Mouse (Mus musculus) embryonic fibroblast, embryonic 13.5 days (primary cell): ENCODE data around the gene AC124108.1.

Experiments
- CTCF ChIP-seq: IDR thresholded peaks from 2 replicates; pipeline ENCODE4 v1.5.1; 2011; ENCODE audit warnings: mild to moderate bottlenecking, control low read depth, low read length, moderate library complexity, borderline replicate concordance; ENCODE audit not compliant: insufficient read depth
- POLR2A ChIP-seq: IDR thresholded peaks from 2 replicates; pipeline ENCODE4 v1.6.1; 2011; ENCODE audit warnings: low read depth, mild to moderate bottlenecking, control low read depth, low read length, moderate library complexity

- no peak for TF ChIP-seq CTCF
- no peak for TF ChIP-seq POLR2A
These were observed 48.2 kb upstream of the AC124108.1 start for GRCm38 (mm10) chr1:132143079-132143478.
